Mouse (Mus musculus): ENCODE results near the gene Nelfa.
"Not testable (repeated sequence)": the region's sequence is repeated elsewhere in the genome, so short reads cannot be mapped to it uniquely, and the experiment has no call there.

Gene Nelfa

GRCm38 (mm10) chr5:33919466-33919865 lies 16.7 kb downstream of the Nelfa start:
- no peak for DNase-seq (ENCODE audit: low read depth, low spot score)

GRCm38 (mm10) chr5:33916616-33917015 lies 19.6 kb downstream of the Nelfa start:
- not testable (repeated sequence) for DNase-seq (ENCODE audit: low read depth, low spot score)

GRCm38 (mm10) chr5:33915031-33915430 lies 21.2 kb downstream of the Nelfa start:
- DNase-seq (ENCODE audit: low read depth, low spot score), result not testable (repeated sequence)

- DNase-seq (ENCODE audit: low read depth, low spot score), result no peak
Measured at GRCm38 (mm10) chr5:33903176-33903575, 33.0 kb downstream of the Nelfa start.

- DNase-seq (ENCODE audit: low read depth, low spot score), result no peak
Measured at GRCm38 (mm10) chr5:33902696-33903095, 33.5 kb downstream of the Nelfa start.

- DNase-seq (ENCODE audit: low read depth, low spot score), result no peak
Measured at GRCm38 (mm10) chr5:33901278-33901677, 34.9 kb downstream of the Nelfa start.

- no peak for DNase-seq (ENCODE audit: low read depth, low spot score)
Measured at GRCm38 (mm10) chr5:33900701-33901263, 35.4 kb downstream of the Nelfa start.

GRCm38 (mm10) chr5:33900101-33900500 lies 36.1 kb downstream of the Nelfa start:
- DNase-seq (ENCODE audit: low read depth, low spot score), result no peak

GRCm38 (mm10) chr5:33899245-33899644 lies 37.0 kb downstream of the Nelfa start:
- DNase-seq (ENCODE audit: low read depth, low spot score), result no peak

GRCm38 (mm10) chr5:33898671-33899070 lies 37.5 kb downstream of the Nelfa start:
- no peak for DNase-seq (ENCODE audit: low read depth, low spot score)

GRCm38 (mm10) chr5:33897158-33897557 lies 39.1 kb downstream of the Nelfa start:
- DNase-seq (ENCODE audit: low read depth, low spot score), result no peak

- no peak for DNase-seq (ENCODE audit: low read depth, low spot score)
Measured at GRCm38 (mm10) chr5:33895116-33895515, 41.1 kb downstream of the Nelfa start.

- no peak for DNase-seq (ENCODE audit: low read depth, low spot score)
Measured at GRCm38 (mm10) chr5:33893406-33893805, 42.8 kb downstream of the Nelfa start.

GRCm38 (mm10) chr5:33881118-33881517 lies 55.1 kb downstream of the Nelfa start:
- DNase-seq (ENCODE audit: low read depth, low spot score), result no peak

- no peak for DNase-seq (ENCODE audit: low read depth, low spot score)
Measured at GRCm38 (mm10) chr5:33875472-33875871, 60.7 kb downstream of the Nelfa start.

- DNase-seq (ENCODE audit: low read depth, low spot score), result no peak
Measured at GRCm38 (mm10) chr5:33857693-33858092, 78.5 kb downstream of the Nelfa start.

GRCm38 (mm10) chr5:33854019-33854418 lies 82.2 kb downstream of the Nelfa start:
- DNase-seq (ENCODE audit: low read depth, low spot score), result peak; percentile 20

- DNase-seq (ENCODE audit: low read depth, low spot score), result no peak
Measured at GRCm38 (mm10) chr5:33853086-33853485, 83.1 kb downstream of the Nelfa start.

GRCm38 (mm10) chr5:33851466-33851865 lies 84.7 kb downstream of the Nelfa start:
- DNase-seq (ENCODE audit: low read depth, low spot score), result no peak

All from 3T3-L1 (cell line).